Mouse (Mus musculus) activated CD4-positive, CD25-positive, alpha-beta regulatory T cell, adult 9 weeks (primary cell): ENCODE data around the gene Meox2. TPM values are rescaled to one million over a fixed set of nuclear protein-coding genes. Genes with fewer than 3 reads are reported as not detected.

Experiments
- polyA plus RNA-seq: library from polyadenylated mRNA; unstranded; fragments of 100-300 nt; shearing (Covaris generic); gene quantifications from one replicate; pipeline ENCODE4 v1.2.1, GENCODE M21; 2017

Meox2 gene
- not detected for polyA plus RNA-seq

GRCm38 (mm10) chr12:37108390-37108738, at the start of gene Meox2:
TSS of gene Meox2 (plus strand) at chr12:37108540.

Other genes starting within 250 kb of the Meox2 start
- gene Agmo, start 133.1 kb downstream of the Meox2 start, polyA plus RNA-seq, result 0.16 TPM